In the genomic region with DNA sequence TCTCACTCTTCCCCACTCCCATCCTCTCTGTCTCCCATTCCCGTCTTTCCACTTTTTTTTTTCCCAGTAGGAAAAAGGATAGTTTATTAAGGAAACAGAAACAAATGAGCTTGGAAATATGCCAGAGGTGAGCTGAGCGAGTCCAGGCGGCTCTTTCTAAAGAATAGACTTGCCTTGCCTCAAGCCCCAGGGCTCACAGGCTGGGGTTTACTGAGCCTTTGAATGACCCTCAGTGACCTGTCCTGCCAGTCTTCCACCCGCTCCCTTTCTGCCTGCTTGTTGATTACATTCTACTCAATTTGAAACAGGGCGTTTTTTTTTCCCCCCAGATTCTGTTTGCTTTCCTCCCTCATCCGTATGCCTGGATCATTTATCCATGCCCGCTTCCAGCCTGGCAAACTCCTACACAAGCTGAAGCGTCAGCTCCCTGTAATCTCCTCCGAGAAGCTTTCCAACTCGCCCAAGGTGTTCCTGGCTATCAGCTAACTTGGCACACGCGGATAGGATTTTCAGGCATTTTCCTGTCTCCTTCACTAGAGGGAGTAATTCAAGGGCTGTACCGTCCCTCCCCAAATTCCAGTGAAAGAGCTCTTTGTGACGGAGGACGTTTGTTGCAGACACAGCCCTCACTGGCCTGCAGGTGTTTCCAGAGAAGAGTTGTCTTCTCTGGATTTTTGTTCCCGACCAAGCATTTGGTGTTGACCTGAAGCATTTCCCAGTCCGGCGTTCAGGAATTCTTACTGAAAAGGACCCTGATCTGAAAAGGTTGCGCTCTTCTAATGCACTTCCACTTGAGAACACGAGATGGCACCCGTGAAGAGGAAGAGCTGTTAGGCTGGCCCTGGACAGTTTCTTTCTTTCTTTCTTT, we compare ENCODE assay signal across 8 mouse cellular contexts. TPM values are rescaled to one million over a fixed set of nuclear protein-coding genes. Genes with fewer than 3 reads are reported as not detected.
A peak's percentile ranks its signal among the peaks of the same experiment; 100 is the strongest.
DNase-seq lines count a peak whose midpoint lies in the region; ATAC-seq and TF ChIP-seq lines count a peak whose summit lies in the region.

No protein-coding gene starts in this region.

- peak; percentile 49 for TF ChIP-seq CTCF in cerebellum, adult 2 months (IDR thresholded peaks at IDR 0.05; ENCODE audit: borderline replicate concordance, insufficient read depth, low read depth, low read length)

- no peaks in the 10 kb centered on the region for H3K27me3 ChIP-seq in cerebellum, adult 2 months (ENCODE audit: control insufficient read depth, insufficient read depth, low read length)
- no peaks in the 10 kb centered on the region for H3K27me3 ChIP-seq in forebrain, embryonic 16.5 days (replicated peaks; ENCODE audit: control insufficient read depth, insufficient read depth, low read length)

- peak overlapping the region; percentile 76 for H3K4me2 ChIP-seq in forebrain, embryonic 16.5 days (ENCODE audit: low read length)

- no peaks in the 10 kb centered on the region for H3K4me1 ChIP-seq in cerebellum, adult 2 months (ENCODE audit: control insufficient read depth, insufficient read depth, low read length)
- H3K4me1 ChIP-seq in forebrain, embryonic 16.5 days (replicated peaks; ENCODE audit: control insufficient read depth, insufficient read depth, low read length) = peaks cover 4% of the 10 kb centered on the region

- peak overlapping the region; percentile 68 for H3K9ac ChIP-seq in forebrain, embryonic 16.5 days (replicated peaks; ENCODE audit: low read depth, low read length)

- under 1% methylated on average over 21 of the region's 21 CpGs for WGBS in cerebellum, adult 2 months
- WGBS in forebrain, embryonic 16.5 days = 1% methylated on average over 21 of the region's 21 CpGs

- peak; percentile 91 for ATAC-seq in forebrain, embryonic 16.5 days

- peak overlapping the region; percentile 52 for H3K4me3 ChIP-seq in cerebellum, adult 2 months (replicated peaks; ENCODE audit: insufficient read depth, low read depth, low read length)
- H3K4me3 ChIP-seq in forebrain, embryonic 16.5 days (replicated peaks; ENCODE audit: low read length) = peak overlapping the region; percentile 58

- DNase-seq in MN1 (ENCODE audit: low spot score) = peak; percentile 39
- peak; percentile 76 to 87 for DNase-seq in cerebellum, adult 2 months
- peak; percentile 49 to 63 for DNase-seq in heart, postnatal 36 days
- peak; percentile 43 to 80 for DNase-seq in layer of hippocampus, adult 18-20 months (ENCODE audit: low spot score in 2 of 2)
- peak; percentile 64 to 65 for DNase-seq in lung, adult 18-20 months
- DNase-seq in ovary, adult 18-20 months (ENCODE audit: low spot score) = peak; percentile 37
- peak; percentile 34 to 51 for DNase-seq in thymus, postnatal 36 days

- no peaks in the 10 kb centered on the region for H3K9me3 ChIP-seq in forebrain, embryonic 16.5 days (ENCODE audit: control insufficient read depth, low read length)

- H3K36me3 ChIP-seq in forebrain, embryonic 16.5 days (ENCODE audit: control insufficient read depth, insufficient read depth) = no peaks in the 10 kb centered on the region

- intact Hi-C loops in heart, postnatal 36 days (cut with DNase I) = no loop called here

- TF ChIP-seq POLR2A in cerebellum, adult 2 months (IDR thresholded peaks at IDR 0.05; ENCODE audit: borderline replicate concordance, insufficient read depth, low read length) = no peak

- H3K27ac ChIP-seq in cerebellum, adult 2 months (ENCODE audit: insufficient read depth, low read length) = no peak overlapping the region
- peak overlapping the region; percentile 51; the same call in 1 of the 2 replicates for H3K27ac ChIP-seq in forebrain, embryonic 16.5 days (ENCODE audit: low read length)

RNA-seq across cellular contexts. Expression of gene Zfand6, which starts 59.9 kb away (rescaled TPM):
- 88.9 and 91.5 TPM in 2 replicates for polyA plus RNA-seq in cerebellum, adult 2 months (2012; rRNA removed)
- 195 and 198 TPM in 2 replicates for polyA plus RNA-seq in forebrain, embryonic 16.5 days (2015; fragmentation: Nextera tagmentation; extraction: Ambion mirVana)
- 10 to 100 TPM; 82.9 to 91.1 TPM for total RNA-seq in heart, postnatal 36 days (2021)
- total RNA-seq in layer of hippocampus, adult 18-20 months (2021) = 10 to 100 TPM; 67.9 to 77.0 TPM
